Mouse (Mus musculus) frontal cortex, adult (tissue): Measurements from ENCODE around the gene Ddx41.
"Not testable (repeated sequence)": the region's sequence is repeated elsewhere in the genome, so short reads cannot be mapped to it uniquely, and the experiment has no call there.

Experiments used
- ATAC-seq: cut with Nextera tagmentation; 2 replicates; pipeline ENCODE4 v1.9.2; 2017; ENCODE audit warnings: mild to moderate bottlenecking, moderate library complexity, mixed read lengths; ENCODE audit not compliant: low TSS enrichment

Ddx41 gene

GRCm38 (mm10) chr13:55536194-55537175, at the start of gene Ddx41:
Gene Ddx41, minus strand, starts transcription at chr13:55536658.
- peak; percentile 94 for ATAC-seq

- ATAC-seq = no peak
Measured at GRCm38 (mm10) chr13:55578086-55578485, 41.6 kb upstream of the Ddx41 start.

GRCm38 (mm10) chr13:55576872-55577271, 40.4 kb upstream of the Ddx41 start:
- not testable (repeated sequence) for ATAC-seq

- no peak for ATAC-seq
Measured at GRCm38 (mm10) chr13:55575932-55576331, 39.5 kb upstream of the Ddx41 start.

- ATAC-seq = no peak
Measured at GRCm38 (mm10) chr13:55574321-55574720, 37.9 kb upstream of the Ddx41 start.

- ATAC-seq = no peak
Measured at GRCm38 (mm10) chr13:55573432-55573831, 37.0 kb upstream of the Ddx41 start, which contains the start of gene Tmed9. Gene Tmed9, plus strand, starts transcription at chr13:55573732.

- no peak for ATAC-seq
Measured at GRCm38 (mm10) chr13:55571977-55572376, 35.5 kb upstream of the Ddx41 start.

GRCm38 (mm10) chr13:55571027-55571751, 34.7 kb upstream of the Ddx41 start, which contains the start of gene Fam193b:
Gene Fam193b, minus strand, starts transcription at chr13:55571120.
- peak; percentile 77 for ATAC-seq

GRCm38 (mm10) chr13:55570286-55570973, 34.0 kb upstream of the Ddx41 start:
- ATAC-seq = peak; percentile 49

- peak; percentile 36; the same call in 1 of the 2 replicates for ATAC-seq
Measured at GRCm38 (mm10) chr13:55569726-55570285, 33.3 kb upstream of the Ddx41 start.

- ATAC-seq = not testable (repeated sequence)
Measured at GRCm38 (mm10) chr13:55568524-55568923, 32.1 kb upstream of the Ddx41 start.

- no peak for ATAC-seq
Measured at GRCm38 (mm10) chr13:55567949-55568348, 31.5 kb upstream of the Ddx41 start.

- no peak for ATAC-seq
Measured at GRCm38 (mm10) chr13:55567001-55567400, 30.5 kb upstream of the Ddx41 start.

GRCm38 (mm10) chr13:55563266-55563879, 26.9 kb upstream of the Ddx41 start:
- ATAC-seq = no peak

GRCm38 (mm10) chr13:55557499-55557898, 21.0 kb upstream of the Ddx41 start:
- ATAC-seq = no peak

- ATAC-seq = no peak
Measured at GRCm38 (mm10) chr13:55555921-55556320, 19.5 kb upstream of the Ddx41 start.

GRCm38 (mm10) chr13:55549061-55549460, 12.6 kb upstream of the Ddx41 start:
- ATAC-seq = no peak

GRCm38 (mm10) chr13:55548426-55548825, 12.0 kb upstream of the Ddx41 start:
- no peak for ATAC-seq

GRCm38 (mm10) chr13:55547916-55548315, 11.5 kb upstream of the Ddx41 start:
- ATAC-seq = no peak

GRCm38 (mm10) chr13:55544792-55545191, 8.3 kb upstream of the Ddx41 start:
- ATAC-seq = no peak

GRCm38 (mm10) chr13:55543447-55543846, 7.0 kb upstream of the Ddx41 start:
- ATAC-seq = no peak
